Mouse (Mus musculus) thymus, postnatal 36 days (tissue): ENCODE results near the gene D630045J12Rik.

Source experiments
- DNase-seq, 2 experiments: peaks; one replicate each; pipeline ENCODE4 v3.0.0; 2022; ENCODE audit warnings: mixed read lengths in 2 of 2

Gene D630045J12Rik

DNA sequence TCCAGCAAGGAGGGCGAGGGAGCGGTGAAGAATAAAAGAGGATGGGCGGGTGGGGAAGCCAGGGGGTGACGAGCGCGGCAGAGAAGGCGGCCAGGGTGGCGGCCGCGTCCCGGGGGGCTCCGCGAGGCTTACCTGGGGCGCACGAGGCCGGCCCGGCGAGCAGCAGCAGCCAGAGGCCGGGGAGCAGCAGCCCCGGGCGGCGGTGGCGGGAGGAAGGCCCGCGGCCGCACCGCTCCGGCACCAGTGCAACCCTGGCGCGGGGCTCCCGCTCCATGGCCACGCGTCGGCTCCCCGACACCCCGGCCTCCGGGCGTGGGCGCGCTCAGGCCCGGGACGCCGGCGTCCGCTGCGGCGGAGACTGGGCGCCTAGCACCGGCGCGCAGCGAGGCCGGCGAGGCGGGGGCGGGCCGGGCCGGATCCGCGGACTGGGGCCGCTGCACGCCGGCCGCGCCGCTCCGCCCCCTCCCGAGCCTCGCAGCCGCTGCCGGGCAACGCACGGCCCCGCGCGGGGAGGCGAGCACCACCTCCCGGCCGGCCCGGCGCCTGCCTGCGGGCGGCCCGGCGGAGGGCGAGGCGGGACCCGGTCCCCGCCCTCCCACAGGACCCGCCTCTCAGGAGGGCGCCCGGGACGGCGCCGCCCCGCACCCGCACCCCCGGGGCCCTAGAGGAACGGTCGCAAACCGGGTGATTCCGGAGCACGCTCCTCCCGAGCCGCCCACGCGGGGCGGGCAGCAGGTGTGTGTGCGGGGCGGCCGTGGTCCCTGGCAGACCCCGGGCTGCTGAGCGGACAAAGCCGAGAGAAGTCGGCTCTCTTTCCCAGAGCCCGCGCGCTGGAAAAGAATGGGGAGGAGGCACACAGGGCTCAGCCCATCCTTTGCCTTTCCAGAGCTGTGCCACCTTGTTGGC lies at the start of gene D630045J12Rik:
D630045J12Rik (minus strand) TSS at position 274 of the 906 bp plus-strand sequence.
- peak; percentile 52 to 76 for DNase-seq

- peak; percentile 67 to 73 for DNase-seq
Measured at GRCm38 (mm10) chr6:38298761-38299401, 45.1 kb upstream of the D630045J12Rik start, which contains the start of gene Zc3hav1l. Zc3hav1l (minus strand) TSS chr6:38299259.

DNA sequence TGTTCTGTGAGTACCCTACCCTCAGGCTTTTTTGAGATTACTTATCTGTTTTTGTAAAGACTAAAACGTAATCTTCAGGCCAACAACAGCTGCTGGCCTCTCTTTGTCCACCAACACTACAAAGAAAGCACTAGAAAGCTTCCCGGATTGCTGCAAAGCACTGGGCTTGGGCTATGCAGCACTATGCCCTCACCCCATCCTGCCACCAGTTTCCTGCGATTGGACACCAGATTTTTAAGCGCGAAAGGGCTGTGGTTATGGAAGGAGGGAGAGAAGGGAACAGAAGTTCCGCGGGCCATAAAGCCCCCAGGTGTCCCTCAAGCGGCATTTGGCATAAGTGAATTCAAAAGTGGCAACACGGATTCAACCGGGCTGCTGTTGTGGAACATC lies 44.4 kb upstream of the D630045J12Rik start:
- peak in 1 of 2 experiments; percentile 10 for DNase-seq

DNA sequence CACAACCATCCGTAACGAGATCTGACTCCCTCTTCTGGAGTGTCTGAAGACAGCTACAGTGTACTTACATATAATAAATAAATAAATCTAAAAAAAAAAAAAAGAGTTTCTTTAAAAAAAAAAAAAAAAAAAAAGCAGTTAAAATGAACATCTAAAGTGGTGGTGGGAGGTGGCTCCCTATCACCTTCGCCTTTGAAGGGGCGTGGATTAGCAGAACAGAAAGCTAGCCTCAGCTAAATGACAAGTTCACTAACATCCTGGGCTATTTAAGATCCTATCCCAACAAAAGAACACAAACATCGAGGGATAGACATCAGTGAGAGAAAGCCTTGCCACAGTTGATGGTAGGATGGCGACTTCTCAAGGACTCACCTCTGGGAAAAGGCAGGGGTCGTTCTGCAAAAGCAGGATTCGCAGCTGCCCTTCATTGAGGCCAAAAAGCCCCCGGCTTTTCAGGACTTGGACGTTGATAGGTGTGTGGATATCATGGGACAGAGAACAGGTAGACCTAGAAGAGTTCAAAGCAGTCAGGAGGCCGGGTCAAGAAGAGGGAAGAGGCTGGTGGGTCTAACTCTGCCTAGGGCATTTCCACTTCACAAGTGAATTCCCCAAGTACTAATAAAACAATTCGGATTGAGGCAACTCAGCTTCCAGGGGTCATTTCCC lies 43.9 kb upstream of the D630045J12Rik start:
- no peak for DNase-seq

DNA sequence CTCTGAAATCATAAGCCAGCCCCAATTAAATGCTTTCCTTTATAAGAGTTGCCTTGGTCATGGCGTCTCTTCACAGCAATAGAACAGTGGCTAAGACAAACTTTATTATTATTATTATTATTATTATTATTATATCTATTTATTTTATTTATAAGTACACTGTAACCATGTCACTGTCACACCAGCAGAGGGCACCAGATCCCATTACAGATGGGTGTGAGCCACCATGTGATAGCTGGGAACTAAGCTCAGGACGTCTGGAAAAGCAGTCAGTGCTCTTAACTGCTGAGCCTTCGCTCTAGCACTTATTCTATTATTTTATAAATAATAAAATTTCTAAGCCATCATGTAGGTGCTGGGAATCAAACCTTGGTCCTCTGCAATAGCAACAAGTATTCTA lies 39.9 kb upstream of the D630045J12Rik start:
- DNase-seq: no peak

DNA sequence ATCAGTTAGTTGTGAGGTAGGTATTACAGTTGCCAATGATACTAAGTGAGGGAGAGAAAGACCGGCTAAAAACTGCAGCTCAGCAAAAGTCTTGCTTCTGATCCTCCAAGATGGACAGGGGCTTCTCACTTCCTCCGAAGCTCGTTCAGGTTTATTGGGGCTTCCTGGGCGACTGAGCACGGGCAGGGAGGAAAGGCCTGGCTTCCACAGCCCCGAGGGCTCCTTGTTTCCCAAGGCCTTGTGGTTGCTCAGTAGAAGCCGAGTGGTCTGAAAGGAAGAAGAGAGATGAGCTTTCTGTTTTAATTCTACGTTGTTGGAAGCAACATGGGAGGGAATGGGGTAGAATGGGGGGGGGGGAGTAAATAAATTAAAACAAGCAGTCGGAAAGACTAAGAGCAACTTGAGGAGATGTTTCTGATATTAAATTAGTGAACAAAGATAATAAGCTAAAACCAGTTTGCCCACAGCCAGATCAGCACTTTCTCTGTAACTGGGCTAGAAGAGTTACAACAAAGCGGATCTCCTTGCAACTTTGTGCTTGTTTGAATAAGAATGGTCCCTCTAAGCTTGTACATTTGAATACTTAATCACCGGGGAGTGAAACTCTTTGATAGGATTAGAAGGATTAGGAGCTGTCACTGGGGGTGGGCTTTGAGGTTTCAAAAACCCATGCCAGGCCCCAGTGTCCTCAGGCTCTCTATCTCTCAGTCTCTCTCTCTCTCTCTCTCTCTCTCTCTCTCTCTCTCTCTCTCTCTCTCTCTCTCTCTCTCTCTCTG lies 39.2 kb upstream of the D630045J12Rik start:
- no peak for DNase-seq

- DNase-seq: no peak
Measured at GRCm38 (mm10) chr6:38284422-38284821, 30.6 kb upstream of the D630045J12Rik start.

DNA sequence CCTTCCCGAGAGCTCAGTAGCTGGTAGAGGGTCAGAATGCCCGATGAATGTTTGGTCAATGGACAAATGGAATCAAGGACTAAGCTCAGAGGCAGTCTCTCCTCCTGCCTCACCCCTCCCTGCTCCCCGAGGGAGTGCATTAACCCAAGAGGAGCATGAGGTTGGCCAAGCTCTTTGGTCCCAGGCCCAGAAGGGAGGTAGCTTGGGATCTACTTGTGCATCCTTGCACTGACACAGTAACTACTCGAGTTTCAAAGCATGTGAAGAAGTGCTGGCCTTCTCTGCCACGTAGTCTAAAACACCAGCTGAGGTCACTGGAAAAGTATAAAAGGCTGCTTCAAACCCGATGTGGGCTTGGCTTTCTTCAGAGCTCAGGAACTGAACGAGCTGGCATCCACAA lies 10.7 kb upstream of the D630045J12Rik start:
- DNase-seq: no peak

DNA sequence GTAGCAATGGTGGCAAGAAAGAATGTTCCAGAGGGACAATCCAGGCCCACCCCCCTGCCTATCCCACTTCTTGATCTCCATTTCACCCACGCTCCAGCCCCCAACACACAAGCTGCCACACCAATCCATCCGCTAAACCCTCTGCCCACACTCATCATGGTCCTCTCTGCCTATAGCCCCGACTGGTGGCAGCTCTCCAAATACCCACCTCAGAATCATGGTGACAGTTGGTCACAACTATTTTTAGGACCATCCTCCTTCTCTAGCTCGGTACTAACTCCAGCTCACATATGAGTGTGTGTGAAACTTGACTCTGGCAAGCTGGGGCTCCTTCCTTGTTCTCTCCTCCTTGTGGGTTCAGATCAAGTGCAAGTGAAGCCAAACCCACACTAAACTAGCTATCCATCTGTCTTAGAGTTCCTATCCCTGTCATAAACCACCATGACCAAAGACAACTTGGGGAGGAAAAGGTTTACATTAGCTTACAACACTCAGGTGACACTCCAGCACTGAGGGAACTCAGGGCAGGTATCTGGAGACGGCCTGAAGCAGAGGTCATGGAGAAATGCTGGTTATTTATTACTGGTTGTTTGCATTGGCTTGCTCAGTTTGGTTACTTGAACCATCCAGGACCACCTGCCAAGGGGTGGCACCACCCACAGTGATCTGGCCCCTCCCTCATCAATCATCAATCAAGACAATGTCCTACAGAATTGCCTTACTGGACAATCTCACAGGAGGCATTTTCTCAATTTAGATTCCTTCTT lies 9.8 kb upstream of the D630045J12Rik start:
- DNase-seq: no peak

- DNase-seq: no peak
Measured at GRCm38 (mm10) chr6:38261877-38262276, 8.1 kb upstream of the D630045J12Rik start.

- no peak for DNase-seq
Measured at GRCm38 (mm10) chr6:38257506-38257905, 3.7 kb upstream of the D630045J12Rik start.

DNA sequence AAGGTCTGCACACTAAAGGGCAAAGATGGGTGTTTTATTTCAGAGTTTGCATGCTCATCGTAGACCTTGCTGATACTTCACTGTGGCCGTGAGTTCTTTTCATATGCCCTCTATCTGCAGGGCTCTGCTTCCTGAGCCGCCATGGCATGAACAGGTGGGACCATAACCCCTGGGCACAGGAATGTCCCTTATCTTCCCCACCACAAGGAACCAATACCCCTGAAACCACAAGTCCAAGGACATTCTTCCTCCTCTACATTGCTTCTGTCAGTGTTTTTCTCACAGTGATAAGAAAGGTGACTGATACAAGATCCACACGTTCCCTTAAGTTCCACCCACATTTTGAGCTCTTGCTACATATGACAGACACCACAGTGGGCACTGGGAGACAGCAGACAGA lies 3.0 kb upstream of the D630045J12Rik start:
- DNase-seq: no peak

DNA sequence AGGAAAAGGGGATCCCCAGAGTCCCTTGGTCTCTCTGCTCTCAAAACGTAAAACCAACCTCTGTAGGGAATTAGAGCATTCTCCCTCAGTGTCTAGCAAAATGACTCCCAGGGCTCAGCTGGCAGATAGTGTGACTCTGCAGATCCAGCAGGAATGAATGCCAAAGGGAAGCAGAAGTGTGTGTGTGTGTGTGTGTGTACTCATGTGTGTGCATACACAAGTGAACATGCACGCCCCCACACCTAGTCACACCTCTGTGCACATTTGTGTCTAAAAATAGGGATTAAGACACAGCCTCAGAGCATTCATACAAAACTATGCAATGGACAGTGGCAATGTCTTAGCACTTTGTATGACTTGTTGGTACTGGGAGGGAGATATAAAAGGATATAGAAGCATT lies 2.0 kb upstream of the D630045J12Rik start:
- DNase-seq: no peak

DNA sequence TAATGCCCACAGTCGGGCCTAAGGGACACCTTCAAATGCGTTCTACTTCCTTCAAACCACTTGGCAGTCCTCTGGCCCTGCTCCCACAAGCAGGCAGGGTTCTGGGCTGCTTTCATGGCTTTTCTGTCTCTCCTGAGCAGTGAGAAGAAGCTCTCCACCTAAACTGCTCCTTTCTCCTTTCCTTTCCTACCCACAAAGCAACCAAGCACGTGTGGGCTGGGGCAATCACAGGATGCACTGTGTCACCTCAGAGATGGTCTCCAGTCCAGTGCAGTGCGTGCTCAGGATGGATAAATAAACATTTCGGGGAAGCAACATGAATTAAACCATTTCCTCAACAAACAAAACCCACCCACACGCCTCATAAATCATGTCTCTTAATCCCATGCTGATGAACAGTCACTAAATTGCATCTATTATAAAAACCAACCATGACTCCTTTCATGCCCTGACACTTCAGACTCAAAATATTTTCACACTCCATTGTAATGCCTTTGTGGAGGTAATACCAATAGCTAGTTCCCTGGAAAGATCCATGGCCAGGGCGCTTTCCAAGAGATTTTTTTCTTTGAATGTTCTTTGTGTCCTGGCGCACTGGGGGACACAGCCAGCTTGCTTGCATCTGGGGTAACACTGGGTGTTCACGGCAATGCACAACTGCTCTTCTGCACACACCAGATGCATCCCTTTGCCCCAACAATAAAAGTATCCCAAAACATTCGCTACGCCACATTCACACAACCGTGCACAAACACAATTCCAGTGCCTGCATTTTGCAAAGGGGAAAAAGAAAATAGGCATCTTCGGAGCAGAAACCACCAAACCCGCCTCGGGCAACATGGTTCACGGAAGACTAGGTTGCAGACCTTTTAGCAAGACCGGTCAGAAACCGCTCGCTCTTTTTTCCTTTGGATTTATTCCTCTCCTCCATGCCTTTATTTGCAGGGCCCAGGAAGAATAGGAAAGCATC lies 758 bp downstream of the D630045J12Rik start:
- DNase-seq: no peak

DNA sequence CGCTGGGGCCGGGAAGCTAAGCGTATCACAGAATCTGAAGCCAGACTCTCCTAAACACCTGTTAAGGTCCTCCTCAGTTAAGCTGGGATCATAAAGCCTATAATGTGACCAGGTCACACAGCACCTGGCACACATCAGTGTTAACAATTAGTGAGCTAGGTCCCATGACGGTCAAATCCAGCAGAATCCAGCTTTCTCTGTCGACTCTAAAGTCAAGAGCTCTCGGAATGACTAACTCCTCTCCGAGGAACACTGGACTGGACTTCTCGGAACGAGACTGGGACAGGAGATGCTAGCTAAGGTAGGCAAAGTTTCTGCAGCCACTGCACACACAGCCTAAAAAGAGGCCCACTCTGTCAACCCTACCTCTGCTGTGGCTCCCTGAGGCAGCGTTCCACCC lies 1.7 kb downstream of the D630045J12Rik start:
- no peak for DNase-seq

DNA sequence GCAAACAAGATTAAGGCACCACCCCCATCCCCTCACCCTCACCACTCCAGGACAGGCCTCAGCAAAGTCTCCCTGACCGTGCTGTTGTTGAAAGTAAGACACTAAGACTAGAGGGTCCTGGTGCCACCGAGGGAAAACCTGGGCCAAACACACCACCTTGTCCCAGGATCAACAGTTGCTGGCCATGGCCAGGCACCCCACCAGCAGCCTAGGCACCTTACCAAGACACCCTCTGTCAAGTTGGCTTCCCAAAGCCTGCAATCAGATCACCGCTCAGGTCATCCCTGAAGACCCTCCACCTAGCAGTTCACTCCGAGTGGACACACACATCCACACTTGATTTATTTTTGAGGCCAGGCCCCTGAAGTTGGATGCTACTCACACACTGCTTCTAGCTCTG lies 2.3 kb downstream of the D630045J12Rik start:
- DNase-seq: no peak

GRCm38 (mm10) chr6:38247362-38247761 lies 6.4 kb downstream of the D630045J12Rik start:
- no peak for DNase-seq

GRCm38 (mm10) chr6:38244806-38245205 lies 9.0 kb downstream of the D630045J12Rik start:
- no peak for DNase-seq

DNA sequence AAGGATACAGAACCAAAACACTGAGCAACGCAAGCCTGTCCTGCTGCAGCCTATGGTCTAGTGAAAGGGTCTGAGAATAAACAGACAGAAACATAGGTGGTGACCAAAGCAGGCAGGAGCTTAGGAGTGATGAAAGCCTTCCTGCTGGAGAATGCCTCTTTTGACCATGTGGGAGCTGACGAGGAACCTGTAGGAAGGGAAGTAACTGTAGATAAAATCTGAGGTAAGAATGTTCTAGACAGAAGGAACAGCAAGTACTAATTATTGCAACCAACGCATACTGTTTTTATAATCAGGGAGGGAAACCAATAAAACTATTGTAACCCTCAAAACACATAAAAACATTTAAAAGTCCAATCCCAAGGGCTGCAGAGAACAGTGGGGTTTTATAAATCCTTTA lies 9.6 kb downstream of the D630045J12Rik start:
- no peak for DNase-seq

DNA sequence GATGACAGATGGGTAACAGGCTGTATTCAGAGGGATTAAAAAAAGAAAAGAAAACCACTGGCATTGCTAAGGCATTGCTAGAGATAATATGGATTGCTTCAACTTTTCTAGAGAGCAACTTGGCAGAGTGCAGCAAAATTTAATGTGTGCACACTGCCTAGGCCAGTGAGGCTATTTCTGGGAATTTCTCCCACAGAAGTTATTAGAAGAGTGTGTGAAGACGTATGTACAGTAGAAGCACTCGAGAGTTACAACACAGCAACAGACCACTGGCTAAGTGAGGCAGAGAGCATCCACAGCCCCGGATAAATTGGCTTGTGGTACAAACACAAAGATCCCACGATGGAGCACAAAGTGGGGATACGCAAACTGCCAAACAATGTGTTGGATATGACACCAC lies 11.0 kb downstream of the D630045J12Rik start:
- no peak for DNase-seq
